Mouse (Mus musculus) brain, adult 2 months (tissue): ENCODE data around the gene Myo1d.

Experiments used
- DNase-seq: peaks from one replicate; pipeline ENCODE4 v3.0.0; 2011; ENCODE audit warnings: low read depth, low spot score

The Myo1d gene

GRCm38 (mm10) chr11:80779527-80780344 is at the start of gene Myo1d:
Myo1d (minus strand) TSS chr11:80780025.
- peak; percentile 93 for DNase-seq

- no peak for DNase-seq
These were observed 42.0 kb upstream of the Myo1d start for GRCm38 (mm10) chr11:80821794-80822193.

GRCm38 (mm10) chr11:80821296-80821695 is 41.5 kb upstream of the Myo1d start:
- DNase-seq, result peak; percentile 69

- no peak for DNase-seq
These were observed 40.3 kb upstream of the Myo1d start for GRCm38 (mm10) chr11:80820085-80820484.

GRCm38 (mm10) chr11:80818060-80818697 is 38.4 kb upstream of the Myo1d start:
- peak; percentile 94 for DNase-seq

GRCm38 (mm10) chr11:80815354-80815753 is 35.5 kb upstream of the Myo1d start:
- DNase-seq, result peak; percentile 52

- no peak for DNase-seq
These were observed 31.3 kb upstream of the Myo1d start for GRCm38 (mm10) chr11:80811156-80811555.

GRCm38 (mm10) chr11:80809993-80810821 is 30.4 kb upstream of the Myo1d start, which contains the start of gene Tmem98:
Tmem98 (plus strand) TSS chr11:80810175.
- peak; percentile 90 for DNase-seq

GRCm38 (mm10) chr11:80809666-80809992 is 29.8 kb upstream of the Myo1d start:
- DNase-seq, result no peak

- DNase-seq, result no peak
These were observed 28.8 kb upstream of the Myo1d start for GRCm38 (mm10) chr11:80808551-80809070.

GRCm38 (mm10) chr11:80802706-80803105 is 22.9 kb upstream of the Myo1d start:
- DNase-seq, result no peak

- DNase-seq, result no peak
These were observed 20.2 kb upstream of the Myo1d start for GRCm38 (mm10) chr11:80799979-80800378.

- DNase-seq, result no peak
These were observed 15.6 kb upstream of the Myo1d start for GRCm38 (mm10) chr11:80795431-80795830.

- DNase-seq, result no peak
These were observed 14.5 kb upstream of the Myo1d start for GRCm38 (mm10) chr11:80794290-80794689.

GRCm38 (mm10) chr11:80793386-80793785 is 13.6 kb upstream of the Myo1d start:
- no peak for DNase-seq

- no peak for DNase-seq
These were observed 12.0 kb upstream of the Myo1d start for GRCm38 (mm10) chr11:80791677-80792432.

- no peak for DNase-seq
These were observed 10.6 kb upstream of the Myo1d start for GRCm38 (mm10) chr11:80790413-80790812.

- no peak for DNase-seq
These were observed 9.9 kb upstream of the Myo1d start for GRCm38 (mm10) chr11:80789647-80790240.

GRCm38 (mm10) chr11:80785672-80786071 is 5.8 kb upstream of the Myo1d start:
- DNase-seq, result no peak

- DNase-seq, result no peak
These were observed 4.5 kb upstream of the Myo1d start for GRCm38 (mm10) chr11:80784294-80784743.

GRCm38 (mm10) chr11:80783460-80783859 is 3.6 kb upstream of the Myo1d start:
- DNase-seq, result no peak
